Mouse (Mus musculus) midbrain, embryonic 12.5 days (tissue): ENCODE data around the gene Wee2. TPM values are rescaled to one million over a fixed set of nuclear protein-coding genes. Genes with fewer than 3 reads are reported as not detected.

ENCODE experiments used
- ATAC-seq: fragments of 200-750 bp; cut with Nextera tagmentation; 2 replicates; pipeline ENCODE4 v1.8.0; 2017; ENCODE audit warnings: low read depth, moderate TSS enrichment, moderate library complexity; ENCODE audit not compliant: low FRiP score
- H3K27ac ChIP-seq: fragments of 300-500 bp; sonication (generic); replicated peaks from 2 replicates; pipeline ENCODE4 v1.5.1; 2016; ENCODE audit warnings: mild to moderate bottlenecking
- H3K27me3 ChIP-seq: fragments of 300-500 bp; sonication (generic); 2 replicates; pipeline ENCODE4 v1.6.1; 2016; ENCODE audit warnings: mild to moderate bottlenecking
- H3K36me3 ChIP-seq: fragments of 300-500 bp; sonication (generic); 2 replicates; pipeline ENCODE4 v1.6.1; 2016
- H3K4me1 ChIP-seq: fragments of 300-500 bp; sonication (generic); 2 replicates; pipeline ENCODE4 v1.6.1; 2016
- H3K4me2 ChIP-seq: fragments of 300-500 bp; sonication (generic); replicated peaks from 2 replicates; pipeline ENCODE4 v1.6.1; 2016; ENCODE audit warnings: mild to moderate bottlenecking, moderate library complexity
- H3K4me3 ChIP-seq: fragments of 300-500 bp; sonication (generic); 2 replicates; pipeline ENCODE4 v1.5.1; 2016; ENCODE audit warnings: mild to moderate bottlenecking
- H3K9ac ChIP-seq: fragments of 300-500 bp; sonication (generic); replicated peaks from 2 replicates; pipeline ENCODE4 v1.6.1; 2016; ENCODE audit warnings: mild to moderate bottlenecking, moderate library complexity
- H3K9me3 ChIP-seq: fragments of 300-500 bp; sonication (generic); 2 replicates; pipeline ENCODE4 v1.6.1; 2016; ENCODE audit warnings: mild to moderate bottlenecking
- WGBS: fragments of 180-500 bp; shearing (Covaris S2); methylation state at CpG from one replicate; pipeline ENCODE4 v1.1.7; 2016; 5-methylcytosine and 5-hydroxymethylcytosine counted together
- polyA plus RNA-seq: library from polyadenylated mRNA; unstranded; fragments of >200 nt; fragmentation: Nextera tagmentation; extraction: Ambion mirVana; gene quantifications from 2 replicates; pipeline ENCODE4 v1.2.1, GENCODE M21; 2016

Gene Wee2
- polyA plus RNA-seq: 0.20 TPM in 1 of 2 replicates, not detected in the other

- WGBS: 84% methylated on average over 5 of the region's 5 CpGs
- H3K27me3 ChIP-seq: peaks cover 26% of the 10 kb centered on the region
- H3K36me3 ChIP-seq: no peaks in the 10 kb centered on the region
Observed at GRCm38 (mm10) chr6:40438936-40439335, at the start of gene Wee2. Gene Wee2, plus strand, starts transcription at chr6:40439088.

GRCm38 (mm10) chr6:40390975-40391374 is 47.9 kb upstream of the Wee2 start:
- ATAC-seq: no peak
- 92% methylated on average over 1 of the region's 1 CpGs for WGBS

More at GRCm38 (mm10) chr6:40438936-40439335, at the start of gene Wee2:
- peaks cover 13% of the 10 kb centered on the region for H3K4me1 ChIP-seq
- H3K4me2 ChIP-seq: no peak within 1 kb of the TSS
- H3K4me3 ChIP-seq: no peak within 1 kb of the TSS
- no peak within 1 kb of the TSS for H3K9ac ChIP-seq
- no peaks in the 10 kb centered on the region for H3K9me3 ChIP-seq
- H3K27ac ChIP-seq: no peak within 1 kb of the TSS
- ATAC-seq: no peak

GRCm38 (mm10) chr6:40393213-40393612 is 45.7 kb upstream of the Wee2 start:
- Histone ChIP-seq H3K4me2 (no peak overlapping the region), H3K27ac (no peak overlapping the region), H3K27me3 (no peaks in the 10 kb centered on the region), H3K4me3 (no peak overlapping the region), H3K36me3 (peaks cover 11% of the 10 kb centered on the region), H3K9me3 (no peaks in the 10 kb centered on the region), H3K4me1 (peaks cover 9% of the 10 kb centered on the region; the same call in 1 of the 2 replicates), H3K9ac (no peak overlapping the region)
- peak; percentile 97 for ATAC-seq
- WGBS: 6% methylated on average over 3 of the region's 3 CpGs

More at GRCm38 (mm10) chr6:40390975-40391374, 47.9 kb upstream of the Wee2 start:
- no peak overlapping the region for H3K4me2 ChIP-seq
- no peaks in the 10 kb centered on the region for H3K9me3 ChIP-seq
- no peak overlapping the region for H3K9ac ChIP-seq
- H3K27ac ChIP-seq: no peak overlapping the region
- no peak overlapping the region for H3K4me3 ChIP-seq
- H3K4me1 ChIP-seq: peaks cover 9% of the 10 kb centered on the region; the same call in 1 of the 2 replicates
- H3K27me3 ChIP-seq: no peaks in the 10 kb centered on the region
- H3K36me3 ChIP-seq: peaks cover 7% of the 10 kb centered on the region; the same call in 1 of the 2 replicates

GRCm38 (mm10) chr6:40402031-40402430 is 36.9 kb upstream of the Wee2 start:
- Histone ChIP-seq H3K27ac (no peak overlapping the region), H3K9me3 (peaks cover 4% of the 10 kb centered on the region; the same call in 1 of the 2 replicates), H3K4me2 (no peak overlapping the region), H3K36me3 (peaks cover 69% of the 10 kb centered on the region), H3K4me3 (no peak overlapping the region), H3K27me3 (no peaks in the 10 kb centered on the region), H3K9ac (no peak overlapping the region), H3K4me1 (no peaks in the 10 kb centered on the region)
- ATAC-seq: no peak
- WGBS: 94% methylated on average over 2 of the region's 2 CpGs

GRCm38 (mm10) chr6:40403640-40404285 is 35.1 kb upstream of the Wee2 start:
- WGBS: 89% methylated on average over 4 of the region's 4 CpGs
- Histone ChIP-seq H3K9ac (no peak overlapping the region), H3K4me1 (no peaks in the 10 kb centered on the region), H3K27ac (no peak overlapping the region), H3K4me3 (no peak overlapping the region), H3K36me3 (peaks cover 73% of the 10 kb centered on the region), H3K4me2 (no peak overlapping the region), H3K9me3 (peaks cover 3% of the 10 kb centered on the region; the same call in 1 of the 2 replicates), H3K27me3 (no peaks in the 10 kb centered on the region)
- no peak for ATAC-seq

- 96% methylated on average over 3 of the region's 3 CpGs for WGBS
- Histone ChIP-seq H3K27ac (no peak overlapping the region), H3K4me2 (no peak overlapping the region), H3K4me3 (no peak overlapping the region), H3K27me3 (no peaks in the 10 kb centered on the region), H3K9ac (no peak overlapping the region), H3K9me3 (no peaks in the 10 kb centered on the region), H3K36me3 (peaks cover 33% of the 10 kb centered on the region), H3K4me1 (no peaks in the 10 kb centered on the region)
- ATAC-seq: no peak
Observed at GRCm38 (mm10) chr6:40411085-40411484, 27.8 kb upstream of the Wee2 start.

- Histone ChIP-seq H3K27me3 (no peaks in the 10 kb centered on the region), H3K4me1 (no peaks in the 10 kb centered on the region), H3K36me3 (peaks cover 18% of the 10 kb centered on the region), H3K4me3 (no peak overlapping the region), H3K4me2 (no peak overlapping the region), H3K27ac (no peak overlapping the region), H3K9ac (no peak overlapping the region), H3K9me3 (no peaks in the 10 kb centered on the region)
- no peak for ATAC-seq
- WGBS: 88% methylated on average over 5 of the region's 5 CpGs
Observed at GRCm38 (mm10) chr6:40413046-40413445, 25.8 kb upstream of the Wee2 start.

GRCm38 (mm10) chr6:40413565-40413964 is 25.3 kb upstream of the Wee2 start:
- H3K27ac ChIP-seq: no peak overlapping the region
- no peaks in the 10 kb centered on the region for H3K27me3 ChIP-seq
- no peaks in the 10 kb centered on the region for H3K9me3 ChIP-seq
- H3K4me2 ChIP-seq: no peak overlapping the region
- H3K4me3 ChIP-seq: no peak overlapping the region
- H3K36me3 ChIP-seq: peaks cover 18% of the 10 kb centered on the region
- no peak overlapping the region for H3K9ac ChIP-seq
- ATAC-seq: no peak
- no peaks in the 10 kb centered on the region for H3K4me1 ChIP-seq
- WGBS: 91% methylated on average over 3 of the region's 3 CpGs

GRCm38 (mm10) chr6:40415799-40416198 is 23.1 kb upstream of the Wee2 start:
- Histone ChIP-seq H3K36me3 (peaks cover 15% of the 10 kb centered on the region; the same call in 1 of the 2 replicates), H3K27me3 (no peaks in the 10 kb centered on the region), H3K4me2 (no peak overlapping the region), H3K27ac (no peak overlapping the region), H3K9me3 (no peaks in the 10 kb centered on the region), H3K9ac (no peak overlapping the region), H3K4me3 (no peak overlapping the region), H3K4me1 (no peaks in the 10 kb centered on the region)
- ATAC-seq: no peak
- 85% methylated on average over 5 of the region's 5 CpGs for WGBS

- Histone ChIP-seq H3K9ac (no peak overlapping the region), H3K36me3 (peaks cover 12% of the 10 kb centered on the region; the same call in 1 of the 2 replicates), H3K4me2 (no peak overlapping the region), H3K4me3 (no peak overlapping the region), H3K27ac (no peak overlapping the region), H3K27me3 (no peaks in the 10 kb centered on the region), H3K9me3 (no peaks in the 10 kb centered on the region), H3K4me1 (no peaks in the 10 kb centered on the region)
- 94% methylated on average over 4 of the region's 4 CpGs for WGBS
- no peak for ATAC-seq
Observed at GRCm38 (mm10) chr6:40418386-40418785, 20.5 kb upstream of the Wee2 start.

- Histone ChIP-seq H3K36me3 (0 out of 2 replicates have a peak, but pooled peaks cover 12% of the 10 kb centered on the region), H3K4me3 (no peak overlapping the region), H3K4me1 (no peaks in the 10 kb centered on the region), H3K27me3 (no peaks in the 10 kb centered on the region), H3K9ac (no peak overlapping the region), H3K27ac (no peak overlapping the region), H3K4me2 (no peak overlapping the region), H3K9me3 (no peaks in the 10 kb centered on the region)
- 95% methylated on average over 6 of the region's 6 CpGs for WGBS
- ATAC-seq: no peak
Observed at GRCm38 (mm10) chr6:40421099-40421498, 17.8 kb upstream of the Wee2 start.

GRCm38 (mm10) chr6:40423013-40423412 is 15.9 kb upstream of the Wee2 start:
- Histone ChIP-seq H3K4me3 (no peak overlapping the region), H3K27ac (no peak overlapping the region), H3K27me3 (no peaks in the 10 kb centered on the region), H3K36me3 (0 out of 2 replicates have a peak, but pooled peaks cover 8% of the 10 kb centered on the region), H3K9me3 (no peaks in the 10 kb centered on the region), H3K4me1 (no peaks in the 10 kb centered on the region), H3K9ac (no peak overlapping the region), H3K4me2 (no peak overlapping the region)
- no peak for ATAC-seq
- 100% methylated on average over 1 of the region's 1 CpGs for WGBS
